Mouse (Mus musculus) right cerebral cortex, postnatal 4 days (tissue): ENCODE measurements at regions not wholly inside any gene's neighbourhood (a gene's known extent, or its start where the extent isn't known, plus 50 kb on each side); places are given as distances from the start of the nearest gene placed in this dataset.
"Not testable (repeated sequence)": the region's sequence is repeated elsewhere in the genome, so short reads cannot be mapped to it uniquely, and the experiment has no call there.

Source experiments
- DNase-seq: peaks from one replicate; pipeline ENCODE4 v3.0.0-alpha.2; 2022

DNA sequence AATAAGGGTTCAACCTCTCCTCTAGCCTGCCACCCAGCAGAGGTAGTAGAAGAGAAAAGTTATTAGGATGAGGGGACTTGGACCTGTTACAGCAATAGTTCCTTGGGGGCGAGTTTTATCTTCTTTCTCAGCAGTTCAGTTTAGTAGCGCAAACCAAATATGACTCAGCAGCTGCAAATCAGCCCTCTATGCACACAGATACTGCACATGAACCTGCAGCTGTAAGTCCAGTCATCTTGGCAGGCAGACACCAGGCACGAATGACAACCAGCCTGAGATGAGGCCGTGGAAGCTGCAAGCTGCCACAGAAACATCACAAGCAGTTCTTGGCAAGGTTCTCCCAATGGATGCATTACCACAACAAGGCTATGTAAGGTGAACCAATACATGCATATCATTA lies 327.0 kb upstream of the Akr1e1 start:
- no peak for DNase-seq

DNA sequence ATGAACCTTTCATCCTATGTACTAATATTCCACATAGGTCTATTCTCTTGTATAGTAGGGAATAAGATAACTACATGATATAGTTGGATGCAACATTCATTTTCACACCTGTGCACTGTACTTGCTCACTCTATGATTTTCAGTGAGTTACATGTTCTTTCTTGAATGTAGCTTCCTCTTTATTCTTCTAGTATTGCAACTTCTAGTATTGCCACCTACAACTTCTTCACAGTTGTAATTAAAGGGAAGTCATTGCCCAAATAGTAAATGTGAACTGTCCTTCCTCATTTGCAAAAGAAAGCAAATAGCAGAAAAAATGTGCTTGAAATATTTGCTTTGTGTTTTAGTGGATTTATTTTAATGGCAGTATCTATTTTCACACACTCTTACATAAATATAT lies 330.9 kb upstream of the Akr1e1 start:
- no peak for DNase-seq

- not testable (repeated sequence) for DNase-seq
Observed at GRCm38 (mm10) chr13:4942490-4942889, 333.5 kb upstream of the Akr1e1 start.

- no peak for DNase-seq
Observed at GRCm38 (mm10) chr13:4943046-4943445, 334.1 kb upstream of the Akr1e1 start.

DNA sequence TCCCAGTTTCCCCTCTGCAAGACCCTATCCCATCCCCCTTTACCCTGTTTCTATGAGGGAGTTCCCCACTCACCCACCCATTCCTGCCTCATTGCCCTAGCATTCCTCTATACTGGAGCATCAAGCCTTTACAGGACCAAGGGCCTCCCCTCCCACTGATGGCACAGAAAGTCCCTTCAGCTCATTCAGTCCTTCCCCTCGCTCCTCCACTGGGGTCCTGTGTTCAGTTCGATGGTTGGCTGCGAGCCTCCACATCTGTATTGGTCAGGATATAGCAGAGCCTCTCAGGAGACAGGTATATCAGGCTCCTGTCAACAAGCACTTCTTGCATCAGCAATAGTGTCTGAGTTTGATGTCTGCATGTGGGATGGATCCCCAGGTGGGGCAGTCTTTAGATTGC lies 346.4 kb upstream of the Akr1e1 start:
- no peak for DNase-seq

GRCm38 (mm10) chr13:4964824-4965223 lies 355.9 kb upstream of the Akr1e1 start:
- DNase-seq, result no peak

- no peak for DNase-seq
Observed at GRCm38 (mm10) chr13:4970081-4970892, 361.3 kb upstream of the Akr1e1 start.

DNA sequence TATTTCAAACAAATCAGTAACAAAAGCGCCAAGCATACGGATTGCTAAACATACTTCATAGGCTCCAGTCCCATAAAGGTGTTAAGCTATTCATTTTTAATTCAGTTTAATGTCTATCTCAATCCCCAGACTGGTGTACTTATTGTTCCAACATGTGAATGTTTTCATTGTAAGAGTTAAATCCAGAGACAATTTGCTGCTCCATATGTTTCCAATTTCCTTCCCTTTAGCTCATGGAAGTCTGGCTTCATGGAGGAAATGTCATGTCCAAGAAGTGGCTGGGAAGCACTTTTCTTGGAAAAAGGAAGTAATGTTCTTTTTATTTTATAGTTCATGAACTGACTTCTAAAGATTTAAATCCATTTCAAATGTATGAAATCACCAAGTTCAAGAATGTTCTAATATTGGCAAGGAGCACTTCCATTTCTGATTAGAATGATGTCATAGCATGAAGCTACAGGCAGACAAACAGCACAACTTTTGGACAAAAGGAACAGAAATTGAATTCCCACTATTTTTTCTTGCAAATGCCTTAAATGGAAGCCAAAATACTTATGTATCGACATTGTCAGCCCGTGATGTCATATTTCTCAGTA lies 362.6 kb upstream of the Akr1e1 start:
- no peak for DNase-seq

DNA sequence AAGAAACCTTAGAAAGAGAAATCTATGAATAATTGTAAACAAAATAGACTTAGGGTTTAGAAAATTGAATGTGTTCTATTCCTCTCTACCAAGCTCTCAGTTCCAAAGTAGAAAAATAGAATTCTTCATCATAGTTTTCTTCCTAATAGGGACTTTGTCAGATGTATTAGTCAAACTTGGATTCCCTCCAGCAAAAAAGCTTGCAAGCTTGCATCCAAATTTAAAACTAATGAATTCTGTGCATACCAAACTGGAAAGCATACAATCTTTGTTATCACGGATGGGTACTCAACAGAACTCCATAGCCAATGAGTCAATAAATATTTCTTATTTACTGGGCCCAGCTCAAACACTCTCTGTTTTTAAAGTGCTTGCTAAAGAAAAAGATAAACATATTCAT lies 383.9 kb upstream of the Akr1e1 start:
- no peak for DNase-seq

GRCm38 (mm10) chr13:5008296-5008695 lies 399.3 kb upstream of the Akr1e1 start:
- DNase-seq, result no peak

DNA sequence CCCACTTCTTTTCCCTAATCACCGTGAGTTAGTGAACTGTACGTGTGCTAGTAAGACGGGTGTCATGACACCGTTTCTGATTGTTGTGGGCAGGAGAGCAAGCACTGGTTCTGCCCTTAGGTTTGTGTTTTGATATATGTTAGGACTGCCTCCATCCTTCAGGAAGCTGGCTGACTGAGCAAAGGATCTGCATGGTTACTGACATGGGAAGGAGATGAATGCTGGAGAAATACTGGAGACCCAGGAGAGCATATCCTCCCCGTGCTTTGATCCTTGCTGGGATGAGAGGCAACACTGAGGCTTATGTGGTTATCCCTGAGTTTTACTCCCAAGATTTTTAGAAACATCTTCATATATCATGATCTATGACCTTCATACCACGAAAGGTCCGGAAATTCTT lies 413.5 kb upstream of the Akr1e1 start:
- DNase-seq, result no peak

GRCm38 (mm10) chr13:5059859-5060258 lies 450.9 kb upstream of the Akr1e1 start:
- DNase-seq, result no peak

DNA sequence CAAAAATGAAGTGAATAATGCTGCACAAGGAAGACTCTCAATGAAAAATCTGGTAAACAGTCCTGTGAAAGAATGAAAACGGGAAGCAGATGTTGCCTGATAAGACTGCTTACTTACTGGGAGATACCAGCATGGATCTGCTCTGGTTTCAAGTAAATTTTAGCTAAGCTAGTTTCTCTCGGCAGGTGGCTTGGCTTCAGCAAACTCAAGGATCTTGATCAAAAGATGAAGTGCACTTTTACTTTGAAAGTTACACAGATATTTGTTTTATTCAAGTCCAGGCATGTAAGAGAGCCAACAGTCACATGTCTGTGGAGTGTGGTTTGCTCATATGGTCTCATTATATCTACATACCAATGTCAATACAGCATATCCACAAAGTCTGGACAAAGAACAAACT lies 451.5 kb upstream of the Akr1e1 start:
- no peak for DNase-seq

GRCm38 (mm10) chr13:5107454-5107853 lies 498.5 kb upstream of the Akr1e1 start:
- DNase-seq, result no peak

- no peak for DNase-seq
Observed at GRCm38 (mm10) chr13:5154911-5155310, 545.9 kb upstream of the Akr1e1 start.

- DNase-seq, result no peak
Observed at GRCm38 (mm10) chr13:5159765-5160684, 551.1 kb upstream of the Akr1e1 start.

GRCm38 (mm10) chr13:5166716-5167115 lies 557.7 kb upstream of the Akr1e1 start:
- DNase-seq, result no peak

- DNase-seq, result no peak
Observed at GRCm38 (mm10) chr13:5178996-5179395, 570.0 kb upstream of the Akr1e1 start.

DNA sequence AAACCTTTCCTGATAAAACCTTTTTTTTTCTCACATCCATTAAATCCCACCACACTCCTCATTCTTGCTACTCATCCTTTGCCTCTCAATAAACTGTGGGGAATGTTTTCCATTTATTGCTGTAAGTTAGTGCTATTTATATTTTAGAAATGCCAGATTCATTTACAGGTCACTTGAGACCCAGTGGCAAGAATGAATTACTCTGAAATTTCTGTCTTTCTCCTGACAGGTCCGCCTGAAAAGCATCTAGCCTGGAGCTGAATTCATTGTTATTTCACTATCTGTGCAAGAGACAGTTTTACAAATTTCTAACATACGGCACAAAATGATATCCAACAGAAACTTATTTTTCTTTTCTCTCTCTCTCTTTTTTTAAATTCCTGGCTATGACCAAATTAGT lies 570.6 kb upstream of the Akr1e1 start:
- no peak for DNase-seq

- not testable (repeated sequence) for DNase-seq
Observed at GRCm38 (mm10) chr13:5185237-5185800, 576.3 kb upstream of the Akr1e1 start.

DNA sequence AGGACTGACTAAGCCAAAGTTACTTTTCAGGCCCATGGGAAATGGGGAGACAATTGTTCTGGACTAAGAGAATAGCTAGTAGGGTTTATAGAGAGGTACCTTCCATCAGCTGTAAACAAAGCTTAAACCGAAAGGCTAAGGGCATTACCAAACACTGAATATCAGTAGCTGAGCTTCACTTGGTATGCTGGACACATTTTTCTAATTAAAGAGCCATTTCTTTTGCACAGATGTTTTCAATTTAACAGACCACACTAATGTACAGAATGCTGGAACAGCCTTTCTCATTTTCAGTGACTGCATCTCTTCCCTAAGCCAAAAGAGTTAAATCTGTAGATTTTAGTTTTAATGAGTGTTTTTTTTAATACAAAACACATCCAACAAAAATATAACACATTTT lies 593.8 kb upstream of the Akr1e1 start:
- DNase-seq, result no peak

DNA sequence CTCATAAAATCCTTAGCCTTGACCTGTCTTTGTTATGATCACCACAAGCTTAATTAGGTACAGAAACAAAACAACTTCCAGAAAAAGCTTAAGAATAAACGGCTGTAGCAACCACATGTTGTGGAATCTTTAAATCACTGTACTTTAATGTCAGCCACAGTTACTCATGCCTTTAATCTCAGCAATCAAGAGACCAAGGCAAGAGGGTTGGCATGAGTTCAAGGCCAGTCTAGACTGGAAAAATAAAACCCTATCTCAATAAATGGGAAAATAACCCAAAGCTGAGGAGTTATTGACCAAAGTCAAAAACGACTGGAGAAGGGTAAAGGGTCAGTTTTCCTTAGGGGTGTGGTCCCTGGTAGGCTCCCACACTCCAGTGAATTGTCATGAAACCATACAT lies 595.2 kb upstream of the Akr1e1 start:
- no peak for DNase-seq

GRCm38 (mm10) chr13:5211659-5212058 lies 602.7 kb upstream of the Akr1e1 start:
- DNase-seq, result no peak
